Mouse (Mus musculus): Measurements from ENCODE around the gene Commd2.

Gene Commd2

DNA sequence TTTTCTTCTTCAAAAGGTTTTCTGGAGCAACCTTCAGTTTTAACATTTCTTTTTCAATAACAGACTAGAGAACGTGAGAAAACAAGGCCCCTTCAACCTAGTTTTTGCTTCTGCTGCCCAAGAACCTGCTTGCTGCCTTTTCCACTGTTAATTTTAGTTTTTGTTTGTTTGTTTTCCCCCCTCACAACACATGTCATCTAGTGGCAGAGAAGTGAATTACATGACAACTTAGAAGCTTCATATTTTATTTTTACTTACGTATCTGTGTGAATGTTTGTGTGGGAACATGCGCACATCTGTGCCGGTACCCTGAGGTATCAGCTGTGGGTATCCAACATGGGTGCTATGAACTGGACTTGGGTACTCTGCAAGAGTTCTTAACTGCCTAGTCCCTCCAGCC is 35.9 kb downstream of the Commd2 start:
- no peak for DNase-seq (ENCODE audit: low spot score in 2 of 2)

DNA sequence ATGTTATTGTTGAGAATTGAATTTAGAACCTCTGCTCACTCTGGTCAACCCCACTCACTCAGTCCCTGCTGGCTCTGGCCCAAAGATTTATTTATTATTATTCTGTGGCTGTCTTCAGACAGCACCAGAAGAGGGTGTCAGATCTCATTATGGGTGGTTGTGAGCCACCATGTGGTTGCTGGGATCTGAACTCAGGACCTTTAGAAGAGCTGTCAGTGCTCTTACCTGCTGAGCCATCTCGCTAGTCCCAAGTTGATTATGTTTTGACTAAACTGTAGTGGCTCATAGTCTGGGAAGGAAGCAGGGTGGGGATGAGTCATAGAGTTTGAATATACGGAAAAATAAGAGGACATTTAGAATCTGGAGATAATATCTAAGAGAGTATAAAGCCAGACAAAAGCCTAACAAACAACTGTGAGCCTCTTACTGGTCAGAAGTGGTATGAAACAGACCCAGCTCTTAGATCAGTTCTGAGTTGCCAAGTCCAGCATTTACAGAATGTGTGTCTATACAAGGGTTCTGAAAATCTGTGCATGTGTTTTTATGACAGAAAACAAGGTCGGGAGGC is 39.0 kb downstream of the Commd2 start:
- no peak for DNase-seq (ENCODE audit: low spot score in 2 of 2)

DNA sequence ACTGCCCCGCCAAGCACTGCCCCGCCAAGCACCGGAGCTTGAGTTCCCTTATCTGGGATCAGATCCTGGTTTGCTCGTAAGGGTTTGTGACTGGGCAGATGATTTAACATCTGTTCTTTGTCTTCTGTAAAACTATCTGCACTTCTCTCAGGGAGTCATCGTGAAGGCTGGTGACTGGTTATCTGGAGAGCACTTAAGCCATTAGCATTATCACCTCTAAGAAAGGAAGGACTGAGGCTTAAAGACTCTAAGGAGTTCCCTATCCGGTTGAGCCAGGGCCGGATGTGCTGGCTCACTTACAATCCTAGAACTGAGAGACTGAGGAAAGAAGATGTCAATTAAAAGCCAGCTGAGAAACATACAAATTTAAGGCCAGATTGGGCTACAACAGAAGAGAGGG is 39.7 kb downstream of the Commd2 start:
- DNase-seq (ENCODE audit: low spot score in 2 of 2): no peak

DNA sequence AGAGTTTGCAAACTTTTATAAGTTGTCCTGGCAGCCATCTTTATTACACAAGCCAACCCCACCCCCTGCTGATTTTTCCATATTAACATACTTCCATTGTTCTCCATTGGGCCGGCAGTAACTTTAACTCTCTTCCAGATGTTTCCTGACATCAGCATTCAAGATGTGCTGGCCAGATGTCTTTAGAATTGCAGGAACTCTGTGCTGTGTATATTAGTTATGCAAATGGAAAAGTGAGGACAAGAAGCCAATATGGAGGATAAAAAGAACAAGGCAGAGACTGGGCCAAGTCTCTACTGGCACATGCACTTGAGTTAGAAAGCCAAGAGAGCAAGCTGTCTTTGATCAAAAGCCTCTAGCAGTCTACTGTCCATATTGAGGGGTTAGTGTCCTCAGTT is 46.9 kb downstream of the Commd2 start:
- DNase-seq (ENCODE audit: low spot score in 2 of 2): no peak

DNA sequence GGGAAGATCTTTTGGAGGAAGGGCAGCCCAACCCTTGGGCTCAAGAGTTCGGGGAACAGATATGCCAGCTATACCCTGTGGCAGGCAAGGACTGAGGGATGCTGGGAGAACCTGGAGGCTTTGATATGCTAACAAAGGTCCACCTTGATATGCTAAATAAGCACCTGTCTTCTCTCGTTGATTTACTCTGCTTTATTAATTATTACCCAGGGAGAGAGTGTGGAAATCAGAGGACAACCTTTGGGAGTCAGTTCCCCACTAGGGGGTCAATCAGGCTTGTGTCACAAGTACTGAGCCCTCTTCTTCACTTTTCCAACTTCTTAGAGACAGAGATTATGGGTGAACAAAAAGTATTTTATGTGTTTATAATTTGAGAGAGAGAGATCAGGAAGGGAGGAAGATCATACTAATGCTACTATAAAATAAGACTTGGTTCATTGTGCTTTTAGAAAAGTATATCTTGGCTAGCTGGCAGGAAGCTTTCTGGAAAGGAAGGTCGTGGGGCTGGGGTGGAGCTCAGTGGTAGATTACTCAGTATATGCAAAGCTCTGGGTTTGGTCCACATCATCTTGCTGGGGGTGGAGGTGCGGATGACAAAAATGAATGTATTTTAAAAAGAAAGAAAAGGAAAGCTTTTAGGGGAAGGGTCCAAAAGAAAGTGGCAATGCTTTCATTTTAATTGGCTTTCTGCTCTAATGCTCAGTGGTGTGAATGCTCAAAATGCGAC is 47.5 kb downstream of the Commd2 start:
- DNase-seq (ENCODE audit: low spot score in 2 of 2): no peak

DNA sequence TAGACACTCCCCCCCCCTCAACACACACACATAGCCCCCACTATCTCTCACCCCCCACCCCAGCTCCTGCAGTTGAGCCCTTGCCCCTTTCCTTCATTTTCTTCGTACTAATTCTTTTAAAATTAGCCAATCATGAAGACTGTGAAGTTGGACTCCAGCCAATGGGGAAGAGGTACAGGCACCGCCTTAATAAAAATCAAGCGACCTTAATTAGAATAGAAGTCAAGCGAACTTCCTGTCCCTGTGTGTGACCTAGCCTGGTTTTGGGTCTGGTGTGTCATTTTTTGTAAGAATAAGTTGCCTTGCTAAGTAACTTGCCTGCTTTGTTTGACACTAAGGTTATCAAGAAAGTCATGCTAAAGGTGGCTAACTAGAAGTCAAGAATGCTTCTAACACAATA is 48.9 kb downstream of the Commd2 start:
- no peak for DNase-seq (ENCODE audit: low spot score in 2 of 2)

DNA sequence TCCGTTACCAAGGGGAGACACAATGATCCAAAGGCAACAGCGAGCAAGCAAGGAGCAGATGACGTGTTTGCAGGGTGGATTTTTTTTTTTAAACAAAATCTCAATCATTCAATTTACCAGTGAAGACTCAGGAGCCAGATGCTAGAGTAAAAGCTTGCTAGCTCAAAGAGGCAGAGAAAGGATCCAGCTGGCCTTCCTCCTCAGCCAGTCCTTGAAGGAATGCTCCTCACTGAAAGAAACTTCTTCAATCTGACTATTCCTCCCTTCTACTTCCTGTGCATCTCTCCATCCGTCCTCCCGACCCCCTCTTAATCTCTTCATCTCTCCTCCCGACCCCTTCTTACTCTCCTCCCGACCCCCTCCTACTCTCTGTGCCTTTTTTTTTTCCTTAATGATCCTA is 54.9 kb downstream of the Commd2 start:
- no peak for DNase-seq (ENCODE audit: low spot score in 2 of 2)

DNA sequence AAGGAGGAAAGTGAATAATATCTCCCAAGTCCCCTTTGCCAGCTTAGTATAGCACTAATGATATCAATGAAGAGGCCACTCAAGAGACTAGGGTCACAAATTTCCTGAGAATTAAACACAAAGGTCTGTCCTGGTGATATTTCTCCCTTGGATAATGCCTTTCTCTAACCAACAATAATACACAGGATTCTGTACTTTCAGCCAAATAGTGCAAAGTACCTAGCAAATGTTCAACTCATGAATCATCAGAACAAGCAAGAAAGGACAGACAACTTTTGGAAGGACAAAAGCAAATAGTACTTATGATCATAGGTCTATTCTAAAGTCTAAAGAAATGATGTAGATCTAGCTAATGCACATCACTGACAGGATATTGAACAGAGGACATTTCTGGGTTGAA is 56.0 kb downstream of the Commd2 start:
- DNase-seq (ENCODE audit: low spot score in 2 of 2): no peak
